Mouse (Mus musculus) CH12.LX (cell line): ENCODE data around the gene Fry. TPM values are rescaled to one million over a fixed set of nuclear protein-coding genes. Genes with fewer than 3 reads are reported as not detected.

ENCODE experiments used
- DNase-seq: peaks from one replicate; pipeline ENCODE4 v3.0.0-alpha.2; 2013; ENCODE audit errors: extremely low read depth
- H3K27ac ChIP-seq: 2 replicates; pipeline ENCODE4 v1.5.1; 2012; ENCODE audit warnings: low read depth, mild to moderate bottlenecking, control low read depth, moderate library complexity; ENCODE audit not compliant: insufficient read depth
- H3K27me3 ChIP-seq: replicated peaks from 2 replicates; pipeline ENCODE3; 2012; ENCODE audit warnings: inconsistent platforms
- H3K36me3 ChIP-seq, 2 experiments: replicated peaks in 1 of 2; 2 replicates each; pipeline versions ENCODE3 to v1.6.1; 2012; ENCODE audit warnings: inconsistent platforms in 1 of 2, low read length in 1 of 2, mild to moderate bottlenecking in 1 of 2, mixed read lengths in 1 of 2, moderate library complexity in 1 of 2; ENCODE audit not compliant: control insufficient read depth in 1 of 2, insufficient read depth in 1 of 2
- H3K4me1 ChIP-seq, 2 experiments: 2 replicates each; pipeline ENCODE4 v1.6.1; 2012; ENCODE audit warnings: inconsistent platforms in 1 of 2, moderate library complexity in 1 of 2; ENCODE audit not compliant: insufficient read depth in 2 of 2, control insufficient read depth in 1 of 2
- H3K4me2 ChIP-seq: 2 replicates; pipeline ENCODE4 v1.6.1; 2012; ENCODE audit warnings: low read depth, mild to moderate bottlenecking, control low read depth; ENCODE audit not compliant: poor library complexity, insufficient read depth, severe bottlenecking
- H3K4me3 ChIP-seq, 3 experiments: fragments of 150-350 bp in 1 of 3; sonication (generic) in 1 of 3; replicated peaks in 1 of 3; 2 replicates each; pipeline versions ENCODE3 to v1.5.1; 2011 to 2012; ENCODE audit warnings: low read depth in 2 of 3, low read length in 2 of 3, mild to moderate bottlenecking in 2 of 3, moderate library complexity in 2 of 3, control low read depth in 1 of 3, improper control_type of control experiment in 1 of 3, inconsistent platforms in 1 of 3, mixed read lengths in 1 of 3; ENCODE audit not compliant: poor library complexity in 1 of 3
- H3K79me2 ChIP-seq: replicated peaks from 2 replicates; pipeline ENCODE4 v1.6.1; 2012; ENCODE audit warnings: mild to moderate bottlenecking, moderate library complexity; ENCODE audit not compliant: control insufficient read depth, poor library complexity, insufficient read depth, severe bottlenecking; ENCODE audit errors: extremely low read depth
- H3K9ac ChIP-seq: 2 replicates; pipeline ENCODE4 v1.6.1; 2012; ENCODE audit warnings: low read depth, mild to moderate bottlenecking, control low read depth, moderate library complexity; ENCODE audit not compliant: insufficient read depth
- H3K9me3 ChIP-seq: replicated peaks from 2 replicates; pipeline ENCODE3; 2012; ENCODE audit warnings: low read length, inconsistent platforms, mixed read lengths
- ELF1 ChIP-seq: IDR thresholded peaks from 2 replicates; pipeline ENCODE4 v1.6.1; 2014; ENCODE audit warnings: low read depth, mild to moderate bottlenecking, inconsistent platforms, low read length, improper control_type of control experiment
- ETS1 ChIP-seq: conservative IDR thresholded peaks from 2 replicates; pipeline ENCODE4 v1.6.1; 2012; ENCODE audit warnings: low read depth, mild to moderate bottlenecking, inconsistent platforms, low read length, improper control_type of control experiment, moderate library complexity
- GABPA ChIP-seq: IDR thresholded peaks from 2 replicates; pipeline ENCODE4 v1.6.1; 2012; ENCODE audit warnings: low read depth, low read length, improper control_type of control experiment, inconsistent platforms; ENCODE audit not compliant: insufficient replicate concordance
- HCFC1 ChIP-seq: IDR thresholded peaks from 2 replicates; pipeline ENCODE4 v1.6.1; 2012; ENCODE audit warnings: low read depth, mild to moderate bottlenecking, inconsistent platforms, low read length, improper control_type of control experiment
- IRF4 ChIP-seq: IDR thresholded peaks from 2 replicates; pipeline ENCODE4 v1.6.1; 2014; ENCODE audit warnings: low read depth, mild to moderate bottlenecking, inconsistent platforms, low read length, improper control_type of control experiment
- JUN ChIP-seq: IDR thresholded peaks from 2 replicates; pipeline ENCODE4 v1.6.1; 2011; ENCODE audit warnings: low read depth, mild to moderate bottlenecking, low read length, improper control_type of control experiment, moderate library complexity; ENCODE audit not compliant: insufficient read depth
- MAFK ChIP-seq: IDR thresholded peaks from 2 replicates; pipeline ENCODE4 v1.6.1; 2011; ENCODE audit warnings: low read length, improper control_type of control experiment; ENCODE audit not compliant: insufficient replicate concordance
- MAX ChIP-seq: IDR thresholded peaks from 2 replicates; pipeline ENCODE4 v1.6.1; 2011; ENCODE audit warnings: low read length, improper control_type of control experiment
- MEF2A ChIP-seq: IDR thresholded peaks from 2 replicates; pipeline ENCODE4 v1.6.1; 2014; ENCODE audit warnings: low read depth, mild to moderate bottlenecking, inconsistent platforms, low read length, improper control_type of control experiment, borderline replicate concordance
- MXI1 ChIP-seq: IDR thresholded peaks from 2 replicates; pipeline ENCODE4 v1.6.1; 2011; ENCODE audit warnings: mild to moderate bottlenecking, low read depth, low read length, improper control_type of control experiment
- NELFE ChIP-seq: IDR thresholded peaks from 2 replicates; pipeline ENCODE4 v1.6.1; 2011; ENCODE audit warnings: low read depth, low read length, improper control_type of control experiment
- POLR2A ChIP-seq: IDR thresholded peaks from 2 replicates; pipeline ENCODE4 v1.6.1; 2011; ENCODE audit warnings: low read depth, mild to moderate bottlenecking, improper control_type of control experiment, low read length
- USF2 ChIP-seq: conservative IDR thresholded peaks from 2 replicates; pipeline ENCODE4 v1.6.1; 2011; ENCODE audit warnings: low read depth, low read length, improper control_type of control experiment
- ZC3H11A ChIP-seq: IDR thresholded peaks from 2 replicates; pipeline ENCODE4 v1.6.1; 2012; ENCODE audit warnings: low read depth, mild to moderate bottlenecking, inconsistent platforms, low read length, improper control_type of control experiment
- ZNF384 ChIP-seq: IDR thresholded peaks from 2 replicates; pipeline ENCODE4 v1.6.1; 2012; ENCODE audit warnings: low read depth, low read length, improper control_type of control experiment, inconsistent platforms
- dilution Hi-C: fragments of 300-500 bp; cut with MboI; formaldehyde crosslinking; loops from 2 replicates; pipeline ENCODE4 v1.14.3; 2020; ENCODE audit warnings: low sequenced_read_pairs; ENCODE audit not compliant: extremely low pct_unique_long_range_greater_than_20kb, extremely low pct_ligation_motif_present
- in situ Hi-C: fragments of 300-500 bp; cut with MboI; formaldehyde crosslinking; loops from 3 replicates; pipeline ENCODE4 v1.14.3; 2019; ENCODE audit warnings: low sequenced_read_pairs, low pct_ligation_motif_present, low pct_unique_long_range_greater_than_20kb, mixed read lengths
- polyA plus RNA-seq: library from polyadenylated mRNA; unstranded; fragments of >175 nt; gene quantifications from 2 replicates; pipeline ENCODE4 v1.2.1, GENCODE M21; 2012; ENCODE audit warnings: low read depth; ENCODE audit not compliant: insufficient read length
- total RNA-seq, 2 experiments: library from RNA; depleted of rRNA; stranded (reverse); fragments of 300-350 nt in 1 of 2; fragments of >200 nt in 1 of 2; gene quantifications; 2 replicates each; pipeline ENCODE4 v1.2.3; 2012 to 2014

The Fry gene
- total and polyA plus RNA-seq, 3 experiments, result 0.34 to 0.80 (median 0.34) TPM

- no peak overlapping the region for H3K4me3 ChIP-seq
Measured at GRCm38 (mm10) chr5:150115271-150116092, 3.0 kb upstream of the Fry start.

DNA sequence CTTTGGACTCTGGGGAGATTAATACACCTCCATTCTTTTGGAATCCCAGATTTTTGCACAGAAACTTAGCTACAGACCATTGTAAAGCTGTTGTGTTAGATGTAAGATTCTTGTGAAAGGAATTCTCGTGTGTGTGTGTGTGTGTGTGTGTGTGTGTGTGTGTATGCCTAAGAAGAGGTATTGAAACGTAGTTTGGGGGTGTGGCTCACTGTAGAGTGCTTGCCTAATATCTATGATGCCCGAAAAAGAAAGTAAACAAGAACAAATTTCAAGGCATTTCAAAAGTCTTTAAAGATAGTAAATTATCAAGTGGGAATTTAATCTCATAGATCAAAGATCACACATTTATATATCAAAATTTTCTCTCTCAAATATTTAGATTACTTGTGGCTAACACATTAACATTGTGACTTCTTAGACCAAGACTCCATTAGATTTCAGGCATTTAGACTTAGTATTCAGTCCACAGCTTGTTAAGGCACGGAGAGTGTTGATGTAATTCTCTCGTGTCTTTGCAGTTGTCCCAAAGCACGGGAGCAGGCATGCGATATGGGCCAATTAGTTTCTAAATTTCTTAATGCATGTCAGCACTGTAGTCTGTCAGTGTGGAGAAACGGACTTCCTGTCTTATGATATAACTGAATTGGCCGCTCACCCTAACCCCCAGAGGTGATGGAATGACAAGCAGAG is 2.1 kb upstream of the Fry start:
- Histone ChIP-seq H3K4me2 (no peak overlapping the region), H3K9me3 (peaks cover 53% of the 10 kb centered on the region), H3K79me2 (no peaks in the 10 kb centered on the region), H3K4me1 (no peaks in the 10 kb centered on the region), H3K9ac (no peak overlapping the region), H3K27me3 (no peaks in the 10 kb centered on the region), H3K27ac (no peak overlapping the region), H3K36me3 (no peaks in the 10 kb centered on the region), H3K4me3 (no peak overlapping the region)
- TF ChIP-seq NELFE (no peak), HCFC1 (no peak), GABPA (no peak), ZNF384 (no peak), MAX (no peak), IRF4 (no peak), MAFK (no peak), USF2 (no peak), MXI1 (no peak), JUN (no peak)
- dilution Hi-C loops, result no loop called here
- no peak for DNase-seq
- in situ Hi-C loops, result no loop called here

More at GRCm38 (mm10) chr5:150115271-150116092, 3.0 kb upstream of the Fry start:
- dilution Hi-C loops, result no loop called here
- Histone ChIP-seq H3K4me2 (no peak overlapping the region), H3K36me3 (no peaks in the 10 kb centered on the region), H3K9ac (no peak overlapping the region), H3K4me1 (no peaks in the 10 kb centered on the region), H3K27me3 (no peaks in the 10 kb centered on the region), H3K9me3 (peaks cover 51% of the 10 kb centered on the region), H3K27ac (no peak overlapping the region), H3K79me2 (no peaks in the 10 kb centered on the region)
- TF ChIP-seq MAFK (no peak), ELF1 (no peak), ETS1 (no peak), MEF2A (no peak), NELFE (no peak), HCFC1 (no peak), POLR2A (no peak), ZC3H11A (no peak), IRF4 (no peak), JUN (no peak)
- no peak for DNase-seq
- in situ Hi-C loops, result no loop called here
